Mouse (Mus musculus) neural tube, embryonic 10.5 days (tissue): ENCODE measurements around the gene Cmtm8.
A peak's percentile ranks its signal among the peaks of the same experiment; 100 is the strongest.

Source experiments
- DNase-seq: peaks from one replicate; pipeline ENCODE4 v3.0.0-alpha.2; 2017; ENCODE audit warnings: low spot score; ENCODE audit errors: extremely low spot score

Gene Cmtm8

DNA sequence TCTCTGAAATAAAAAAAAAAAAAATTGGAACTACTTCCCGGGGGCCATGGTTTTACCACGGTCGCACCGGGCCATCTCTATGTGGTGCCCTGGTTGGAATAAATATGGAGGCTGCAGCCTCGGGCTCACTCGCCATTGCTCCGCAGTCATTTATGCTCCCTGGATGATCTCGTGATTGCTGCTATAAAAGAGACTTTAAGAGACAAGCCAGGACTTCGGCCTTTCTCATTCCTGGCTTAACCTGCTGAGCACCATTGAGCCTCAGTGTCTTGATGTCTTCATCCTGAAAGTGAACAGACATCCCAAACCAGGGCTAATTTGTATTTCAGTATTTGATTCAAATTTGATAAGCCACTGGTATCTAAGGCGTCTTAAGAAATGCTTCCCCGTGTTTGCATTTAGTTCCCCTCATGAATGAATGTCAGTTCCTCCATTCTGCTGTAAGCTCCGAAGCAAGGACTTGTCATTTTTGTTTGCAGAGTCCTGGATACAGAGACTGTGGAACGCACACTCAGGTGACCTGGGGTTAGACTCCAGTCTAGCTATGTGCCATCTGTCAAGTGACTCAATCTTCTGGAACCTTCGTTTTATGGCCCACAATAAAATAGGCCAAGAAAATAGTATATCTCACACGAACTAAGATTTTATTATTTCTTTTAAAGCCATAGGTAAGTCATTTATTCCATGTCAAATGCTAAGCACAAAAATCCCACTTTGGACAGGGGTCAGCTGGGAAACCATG, 22.2 kb downstream of the Cmtm8 start:
- no peak for DNase-seq

DNA sequence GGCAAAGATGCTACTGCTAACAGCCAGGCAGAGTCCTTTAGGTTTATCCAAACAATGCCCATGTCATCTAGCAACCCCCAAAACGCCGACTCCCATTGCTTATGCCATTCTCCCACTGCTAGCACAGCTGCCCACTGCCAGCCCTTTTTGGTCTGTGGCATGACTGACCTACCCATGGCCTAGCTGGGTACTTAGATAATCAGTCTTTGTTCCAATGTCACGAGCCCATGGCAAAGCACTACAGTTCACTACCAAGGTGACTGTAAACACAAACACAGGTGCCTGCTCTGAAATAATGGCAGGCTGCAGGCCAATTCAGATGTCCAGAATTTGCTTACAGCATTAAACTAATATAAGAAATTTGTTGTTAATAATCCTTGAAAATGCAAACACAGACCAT, 25.0 kb downstream of the Cmtm8 start:
- DNase-seq = no peak

DNA sequence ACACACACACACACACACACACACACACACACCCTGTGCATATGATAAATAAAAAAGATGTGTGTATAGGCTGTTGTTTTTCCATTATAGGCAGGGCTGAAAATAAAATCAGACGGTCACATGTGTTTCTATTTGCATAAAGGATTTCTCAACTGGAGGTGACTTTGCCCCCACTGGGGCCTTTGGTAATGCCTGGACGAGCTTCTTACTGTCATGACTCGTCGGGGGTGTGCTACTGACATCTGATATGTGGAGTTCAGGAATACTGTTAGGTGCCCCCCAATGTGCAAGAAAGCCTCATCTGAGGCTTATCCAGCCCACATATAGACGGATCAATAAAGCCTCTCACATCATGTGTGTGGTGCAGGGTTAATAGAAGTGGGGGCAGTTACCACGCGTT, 26.9 kb downstream of the Cmtm8 start:
- DNase-seq = no peak

DNA sequence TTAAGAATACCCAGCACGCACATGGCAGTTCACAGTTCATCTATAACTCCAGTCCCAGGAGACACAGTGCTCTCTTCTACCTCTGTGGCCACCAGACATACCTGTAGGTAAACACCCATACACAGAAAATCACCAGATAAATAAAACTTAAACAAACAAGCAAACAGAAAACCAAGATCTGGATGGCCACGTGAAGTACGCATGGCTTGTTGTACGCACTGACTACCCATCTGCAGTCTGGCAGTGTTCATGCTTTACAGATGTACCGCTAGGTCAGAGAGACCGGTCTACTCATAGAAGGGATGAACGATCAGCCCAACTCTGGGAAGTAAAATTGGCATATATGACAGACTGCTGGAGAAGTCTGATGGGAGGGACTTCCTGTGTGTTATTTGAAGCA, 27.8 kb downstream of the Cmtm8 start:
- DNase-seq = no peak

DNA sequence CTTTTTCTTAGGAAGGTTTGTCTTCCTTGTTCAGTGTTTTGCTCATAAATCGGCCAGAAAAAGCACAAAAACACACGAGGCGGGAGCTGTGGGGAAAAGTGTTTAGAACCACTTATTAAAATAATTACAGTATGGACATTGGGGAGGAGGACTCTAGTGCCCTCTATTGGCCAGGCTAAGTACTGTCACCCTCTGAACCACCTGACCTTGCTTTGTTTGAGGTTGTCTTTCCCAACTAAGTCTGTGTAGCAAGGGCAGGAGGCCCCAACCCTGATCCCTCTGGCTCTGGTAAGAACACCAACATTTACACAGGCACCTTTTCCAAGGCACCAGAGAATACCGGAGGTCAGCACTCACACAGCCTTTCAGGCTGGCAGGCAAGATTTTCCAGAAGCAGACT, 28.6 kb downstream of the Cmtm8 start:
- peak; percentile 30 for DNase-seq

DNA sequence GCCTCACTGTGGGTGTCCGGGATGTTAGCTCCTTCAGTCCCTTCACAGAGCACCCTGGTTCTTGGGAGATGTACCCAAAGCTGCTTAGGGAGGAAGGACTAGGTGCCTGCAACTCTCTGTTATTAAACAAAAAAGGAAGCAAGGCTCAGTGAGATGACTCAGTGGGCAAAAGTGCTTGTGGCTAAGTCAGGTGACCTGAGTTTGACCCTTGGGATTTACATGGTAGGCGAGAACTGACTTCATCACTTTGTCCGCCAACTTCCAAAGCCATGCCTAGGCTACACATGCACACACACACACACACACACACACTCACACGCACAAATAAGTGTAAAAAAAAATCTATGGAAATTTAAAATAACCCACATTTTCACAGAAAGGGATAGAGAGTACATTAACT, 32.0 kb downstream of the Cmtm8 start:
- DNase-seq = no peak

DNA sequence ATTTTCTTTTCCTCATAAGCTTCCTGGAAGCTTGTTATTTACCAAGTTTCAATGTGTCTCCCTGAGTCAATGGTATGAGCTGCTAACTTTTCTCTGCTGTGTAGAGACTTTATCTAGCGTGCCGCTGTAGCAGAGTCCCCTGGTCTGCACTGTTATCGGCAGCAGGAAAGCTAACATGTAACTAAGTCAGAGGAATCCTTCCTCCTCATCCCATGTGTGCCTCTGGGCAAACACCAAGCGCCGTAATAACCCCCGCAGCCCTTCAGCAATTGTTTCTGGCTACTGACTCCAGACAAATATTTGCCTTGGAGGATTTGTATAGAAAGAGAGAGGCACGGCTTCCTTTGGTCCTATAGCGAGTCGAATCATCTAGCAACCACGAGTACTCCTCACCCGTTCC, 33.1 kb downstream of the Cmtm8 start:
- DNase-seq = no peak

DNA sequence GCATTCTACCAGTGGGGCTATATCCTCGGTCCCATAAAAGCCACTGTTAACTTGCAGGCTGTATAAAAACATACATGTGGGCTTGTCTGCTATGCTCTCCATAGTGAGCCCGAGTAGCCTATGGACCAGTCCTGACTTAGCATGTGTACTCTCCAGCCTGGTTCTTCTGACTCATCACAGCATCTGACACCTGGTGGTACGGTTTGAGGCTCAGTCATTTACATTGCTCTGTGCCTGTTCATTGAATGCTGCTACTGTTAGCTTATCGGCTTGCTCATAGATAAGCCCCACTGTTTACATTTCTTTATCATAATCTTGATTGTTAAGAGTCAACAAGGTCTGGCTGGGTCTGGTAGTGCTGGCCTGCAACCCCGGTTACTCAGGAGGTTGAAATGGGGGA, 35.3 kb downstream of the Cmtm8 start:
- no peak for DNase-seq

DNA sequence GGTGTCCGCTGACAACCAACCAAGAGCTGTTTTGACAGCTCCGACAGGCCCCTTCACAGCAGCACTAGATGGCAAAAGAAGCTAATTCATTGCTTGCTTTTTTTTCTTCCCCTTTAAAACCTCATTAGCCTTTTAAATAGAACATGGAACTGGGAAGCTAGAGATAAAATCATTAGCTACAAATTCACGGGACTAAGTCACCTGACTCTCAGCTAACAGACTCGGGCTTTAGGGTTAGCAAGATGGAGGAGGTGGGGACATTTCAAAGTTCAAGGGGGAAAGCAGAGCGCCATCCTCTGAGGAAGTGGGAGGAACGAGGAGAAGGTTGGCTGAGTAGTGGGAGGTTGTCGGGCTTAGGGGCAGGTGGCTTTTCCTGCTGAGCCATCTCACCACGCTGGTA, 36.7 kb downstream of the Cmtm8 start:
- no peak for DNase-seq

DNA sequence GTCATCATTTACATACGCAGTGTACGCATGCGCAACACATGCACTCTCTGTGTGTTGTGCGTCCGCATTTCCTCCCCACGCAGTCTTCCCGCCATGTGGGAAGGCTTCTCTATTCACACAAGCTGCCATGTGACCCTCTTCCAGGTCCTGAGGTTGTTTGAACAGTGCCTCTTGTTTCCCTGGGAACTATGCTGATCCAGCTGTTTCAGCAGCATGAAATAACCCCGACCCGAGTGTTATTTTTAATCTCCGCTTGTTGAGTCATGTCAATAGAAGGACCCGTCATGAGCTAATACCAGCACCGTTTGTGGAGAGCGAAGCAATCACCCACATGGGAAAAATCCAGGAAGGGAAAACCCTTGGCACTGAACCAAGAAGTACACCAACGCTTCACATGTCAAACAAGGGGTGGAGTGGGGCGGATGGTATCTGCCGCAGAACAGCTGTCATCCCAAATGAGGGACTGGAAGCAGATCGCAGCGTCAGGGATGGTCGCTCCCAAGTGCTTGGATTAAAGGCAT, 38.7 kb downstream of the Cmtm8 start:
- peak; percentile 25 for DNase-seq

DNA sequence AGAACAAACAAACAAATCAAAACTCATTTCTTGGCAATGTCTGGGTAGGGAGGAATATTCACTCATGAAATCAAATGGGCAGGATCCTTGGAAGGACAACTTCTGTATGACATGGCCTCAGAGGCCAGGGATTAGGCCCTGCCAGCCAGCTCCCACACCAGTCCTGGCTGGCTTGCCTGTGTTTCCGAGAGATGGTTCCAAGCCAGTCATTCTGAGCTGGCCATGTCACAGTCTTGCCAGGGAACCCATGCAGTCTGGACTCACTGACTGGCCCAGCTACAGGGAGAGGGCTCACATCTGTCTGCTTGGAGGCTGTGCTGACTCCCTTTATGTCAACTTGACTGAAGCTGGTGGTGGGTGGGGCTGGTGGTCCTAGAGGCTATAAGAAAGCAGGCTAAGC, 41.8 kb downstream of the Cmtm8 start:
- no peak for DNase-seq

DNA sequence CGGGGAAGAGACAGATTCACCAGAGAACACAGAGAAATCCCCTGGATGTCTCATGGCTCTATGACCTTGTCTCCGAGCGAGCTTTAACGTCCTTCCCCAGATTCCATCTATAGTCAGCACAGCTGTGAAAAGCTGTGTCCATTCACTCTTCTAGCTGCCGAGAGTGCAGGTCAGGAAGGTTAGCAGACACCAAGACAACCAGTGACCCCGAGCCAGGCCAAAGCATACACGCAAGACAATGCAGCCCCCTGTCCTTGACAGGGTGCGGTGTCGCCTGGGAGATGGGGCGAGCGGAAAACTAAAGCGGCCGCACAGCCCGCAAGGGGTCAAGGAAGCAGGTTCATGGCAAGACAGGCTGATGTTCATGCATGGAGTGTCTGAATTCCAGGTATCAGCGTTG, 42.7 kb downstream of the Cmtm8 start:
- DNase-seq = peak; percentile 44

DNA sequence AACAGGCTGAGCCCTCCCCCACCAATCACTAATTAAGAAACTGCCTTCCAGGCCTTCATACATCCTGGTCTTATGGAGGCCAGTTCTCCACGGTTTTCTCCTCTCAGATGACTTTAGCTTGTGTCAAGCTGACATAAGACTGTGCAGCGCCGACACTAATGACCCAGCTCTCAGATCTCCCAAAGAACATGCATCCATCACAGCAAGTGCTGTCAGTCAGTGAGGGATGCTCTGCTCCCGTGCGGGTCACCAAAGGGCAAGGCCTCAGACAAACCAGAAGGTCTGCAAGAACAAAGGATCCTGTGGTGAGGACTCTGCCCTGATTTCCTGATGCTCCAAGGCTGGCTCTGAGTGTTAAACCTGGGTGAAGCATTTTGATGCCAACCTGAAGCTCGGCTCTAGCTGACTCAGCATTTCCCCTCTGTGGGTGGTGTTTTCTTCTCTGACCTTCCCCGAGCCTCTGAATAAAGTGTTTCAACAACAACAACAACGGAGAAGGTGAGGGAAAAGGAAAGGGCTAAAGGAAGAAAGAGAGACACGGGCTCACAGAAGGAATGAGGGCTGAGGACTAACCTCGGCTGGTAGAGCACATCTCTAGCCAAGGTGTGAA, 44.4 kb downstream of the Cmtm8 start:
- peak; percentile 71 for DNase-seq

DNA sequence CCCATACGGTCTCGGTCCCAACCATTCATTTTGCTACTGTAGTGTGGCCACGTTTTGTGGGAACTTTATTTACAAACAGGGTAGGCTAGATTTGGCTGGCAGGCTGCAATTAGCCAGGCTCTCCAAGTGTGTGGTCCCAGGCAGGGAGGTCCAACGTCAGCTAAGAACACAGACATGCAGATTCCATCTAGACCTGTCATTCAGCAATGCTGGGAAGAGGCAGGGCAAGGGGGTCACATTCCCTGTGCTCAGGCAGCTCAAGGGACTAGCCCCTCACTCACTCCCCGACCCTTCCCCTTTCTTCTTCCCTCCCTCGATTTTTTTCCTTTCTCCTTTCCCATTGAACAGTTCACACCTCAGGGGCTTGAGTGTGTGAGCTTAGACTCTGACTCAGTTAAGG, 45.1 kb downstream of the Cmtm8 start:
- peak; percentile 29 for DNase-seq

DNA sequence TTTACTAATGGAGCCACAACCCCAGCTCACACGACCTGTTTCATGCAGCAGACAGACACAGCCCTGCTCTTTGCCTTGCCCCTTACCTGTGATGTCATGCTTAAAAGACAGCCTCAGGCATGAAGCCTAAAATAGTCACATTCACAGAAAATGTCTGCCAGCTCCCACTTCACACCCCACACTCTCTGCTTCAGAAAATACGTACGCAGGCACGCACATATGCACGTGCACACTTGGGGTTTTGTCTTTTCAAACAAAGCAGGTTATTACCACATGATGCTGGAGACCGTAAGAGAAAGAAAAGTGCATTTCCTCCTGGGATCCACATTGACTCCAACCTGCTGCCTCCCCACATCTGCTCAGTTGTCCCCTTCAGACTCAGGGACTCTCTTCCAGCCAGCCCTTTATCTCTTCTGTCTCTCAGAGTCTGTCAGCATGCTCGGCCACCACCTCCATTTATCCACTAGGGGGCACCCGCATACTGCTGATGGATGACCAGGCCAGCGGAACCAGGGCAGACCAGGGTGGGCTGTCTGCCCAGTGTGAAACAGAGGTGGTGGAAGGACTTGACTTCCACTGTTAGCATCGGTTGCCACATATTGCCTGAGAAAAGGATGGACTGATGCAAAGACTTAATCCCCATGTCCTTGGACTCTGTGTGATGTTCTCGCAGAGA, 46.5 kb downstream of the Cmtm8 start:
- DNase-seq = peak; percentile 94

DNA sequence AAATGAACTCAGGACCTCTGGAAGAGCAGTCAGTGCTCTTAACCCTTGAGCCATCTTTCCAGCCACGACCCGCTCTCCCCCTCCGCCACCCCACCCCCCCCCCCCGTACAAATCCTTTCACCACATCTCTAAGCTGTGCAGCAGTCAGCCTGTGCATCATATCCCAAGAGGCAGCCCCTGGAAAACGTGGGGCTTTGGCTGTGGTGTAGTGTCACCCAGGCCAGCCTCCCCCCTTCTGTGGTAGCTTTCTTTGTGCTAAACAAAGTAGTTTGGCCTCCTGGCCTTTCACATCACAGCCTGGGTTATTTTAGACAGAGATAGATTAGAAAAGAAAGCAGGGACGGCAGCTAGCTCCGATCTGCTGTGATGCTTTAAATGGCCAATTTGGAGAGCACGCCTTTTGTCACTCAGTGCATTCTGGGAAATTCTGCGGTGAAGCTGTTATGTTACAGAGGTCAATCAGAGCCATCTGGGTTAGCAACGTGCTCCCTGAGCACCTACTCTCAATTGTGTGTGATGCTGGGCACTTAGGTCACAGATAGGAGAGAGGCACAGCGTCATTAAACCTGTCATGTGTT, 47.4 kb downstream of the Cmtm8 start:
- no peak for DNase-seq

DNA sequence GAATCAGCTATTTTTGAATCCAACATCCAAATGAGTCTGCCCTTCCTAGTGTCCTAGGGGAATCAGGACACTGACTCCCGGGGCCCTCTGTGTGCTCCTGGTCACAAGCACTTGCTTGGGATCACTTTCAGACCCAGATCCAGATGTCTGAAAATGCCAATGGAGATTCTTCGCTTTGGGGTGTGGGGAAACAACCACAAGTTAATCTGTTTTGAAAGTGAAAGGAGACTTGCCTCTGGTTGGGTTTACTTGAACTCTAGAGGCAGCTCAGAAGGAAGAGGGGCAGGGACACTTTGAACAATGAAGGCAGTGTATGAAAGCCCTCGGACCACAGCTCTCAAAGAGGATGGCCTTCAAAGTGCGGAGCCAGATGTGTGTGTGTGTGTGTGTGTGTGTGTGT, 49.5 kb downstream of the Cmtm8 start:
- DNase-seq = no peak

DNA sequence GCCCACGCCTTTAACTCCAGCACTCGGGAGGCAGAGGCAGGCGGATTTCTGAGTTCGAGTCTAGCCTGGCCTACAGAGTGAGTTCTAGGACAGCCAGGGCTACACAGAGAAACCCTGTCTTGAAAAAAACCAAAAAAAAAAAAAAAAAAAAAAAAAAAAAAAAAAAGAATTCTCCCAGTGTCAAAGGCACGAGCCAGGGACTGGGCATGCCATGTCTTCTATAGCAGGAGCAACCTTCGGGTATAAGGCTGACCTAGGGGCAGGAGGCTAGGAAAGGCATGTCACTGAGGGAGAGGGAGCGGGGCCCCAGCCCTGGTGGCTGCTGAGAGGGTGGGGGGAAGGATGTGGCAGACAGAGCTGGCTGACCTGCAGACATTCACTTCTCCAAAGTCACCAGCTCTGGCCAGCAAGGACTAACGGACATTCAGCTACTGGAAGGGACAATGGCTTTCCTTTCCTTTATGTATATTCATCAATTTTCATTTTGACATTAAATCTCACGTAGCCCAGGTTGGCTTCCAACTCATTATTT, 50.1 kb downstream of the Cmtm8 start:
- no peak for DNase-seq

DNA sequence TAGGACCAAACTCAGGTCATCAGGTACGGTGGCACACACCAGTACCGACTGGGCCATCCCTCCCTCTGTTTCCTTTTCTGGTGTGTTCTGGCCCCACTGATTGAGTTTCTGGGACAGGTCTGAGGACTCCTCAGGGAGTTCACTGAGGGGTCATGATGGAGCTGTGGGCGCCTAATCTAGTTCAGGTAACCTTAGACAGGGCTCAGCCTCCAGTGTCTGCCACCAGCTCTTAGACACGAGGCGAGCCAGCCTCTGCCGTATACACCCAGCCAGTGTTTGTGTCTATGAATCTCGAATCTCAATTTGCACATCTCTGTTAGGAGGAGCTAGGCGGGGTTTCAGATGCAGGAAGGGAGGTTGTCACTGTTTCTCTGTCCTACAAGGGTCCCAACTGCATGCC, 54.0 kb downstream of the Cmtm8 start:
- DNase-seq = no peak

DNA sequence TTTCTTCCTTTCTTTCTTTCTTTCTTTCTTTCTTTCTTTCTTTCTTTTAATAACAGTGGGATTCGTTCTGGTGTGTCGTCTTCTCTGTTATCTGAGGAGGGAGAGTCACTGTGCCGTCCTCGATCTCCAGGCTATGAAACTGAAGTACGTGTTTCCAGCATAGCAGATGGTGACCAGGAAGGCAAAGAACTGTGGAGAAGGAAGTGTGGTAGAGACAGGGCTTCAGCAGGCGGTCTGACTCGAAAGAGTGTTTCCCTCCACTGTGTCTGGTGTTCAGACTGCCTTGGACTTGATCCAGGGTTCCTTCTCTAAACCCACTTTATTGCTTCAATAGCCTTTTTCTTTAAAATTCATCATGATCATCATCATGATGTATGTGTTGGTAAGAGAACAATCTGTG, 54.4 kb downstream of the Cmtm8 start:
- no peak for DNase-seq

DNA sequence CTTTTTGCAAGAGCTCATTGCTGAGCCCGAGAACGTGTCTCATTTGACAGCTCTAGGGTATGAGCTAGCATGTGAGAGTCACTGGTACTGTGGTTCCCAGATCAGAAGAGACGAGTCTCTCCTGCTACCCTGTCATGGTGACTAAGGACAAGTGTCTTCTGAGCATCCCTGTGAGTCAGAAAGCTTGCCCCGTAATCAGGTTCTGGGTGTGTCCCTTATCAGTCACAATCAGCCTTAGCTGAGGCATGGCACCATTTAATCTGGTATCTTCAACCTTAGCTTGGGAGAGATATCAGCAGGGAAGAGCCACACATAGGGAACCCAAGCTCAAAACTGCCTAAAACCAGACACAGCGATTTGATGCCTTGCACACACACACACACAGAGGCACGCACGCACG, 55.3 kb downstream of the Cmtm8 start:
- no peak for DNase-seq

DNA sequence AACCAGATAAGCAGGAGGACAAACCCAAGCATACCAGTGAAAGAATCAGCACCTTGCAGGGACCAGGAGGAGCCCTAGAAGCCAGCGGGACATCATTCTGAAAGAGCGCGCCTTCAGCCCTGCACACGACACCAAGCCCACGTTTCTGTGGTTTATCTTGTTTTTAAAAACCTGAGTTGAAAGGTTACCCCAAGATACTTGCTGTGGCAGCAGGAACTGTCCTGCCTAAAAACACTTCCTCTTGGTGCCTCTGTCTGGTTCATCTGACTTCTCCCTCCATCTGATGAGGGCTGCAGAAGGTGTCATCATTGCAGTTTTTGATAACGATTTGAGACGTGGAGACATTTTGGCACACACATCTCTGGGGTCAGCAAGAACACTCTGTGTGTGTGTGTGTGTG, 56.2 kb downstream of the Cmtm8 start:
- DNase-seq = no peak
